Mouse (Mus musculus) heart, adult 2 months (tissue): ENCODE results near the gene E130114P18Rik.

Source experiments
- CTCF ChIP-seq: fragments of 200-600 bp; IDR thresholded peaks from 2 replicates; pipeline ENCODE4 v1.8.1; 2022; ENCODE audit warnings: antibody characterized with exemption, mild to moderate bottlenecking, moderate library complexity
- EP300 ChIP-seq: fragments of 200-500 bp; IDR thresholded peaks from 2 replicates; pipeline ENCODE4 v1.6.1; 2011; ENCODE audit warnings: low read depth, low read length, control low read depth; ENCODE audit not compliant: insufficient read depth
- POLR2A ChIP-seq: fragments of 200-500 bp; IDR thresholded peaks from 2 replicates; pipeline ENCODE4 v1.6.1; 2011; ENCODE audit warnings: mild to moderate bottlenecking, low read depth, low read length, control low read depth; ENCODE audit not compliant: insufficient read depth

GRCm38 (mm10) chr4:97575447-97575846 is 202.4 kb downstream of the E130114P18Rik start:
- TF ChIP-seq POLR2A: no peak
- TF ChIP-seq CTCF: no peak
- TF ChIP-seq EP300: no peak
